Mouse (Mus musculus) CH12.LX (cell line): ENCODE results near the gene 4933416C03Rik. TPM values are rescaled to one million over a fixed set of nuclear protein-coding genes. Genes with fewer than 3 reads are reported as not detected.

Experiments used
- DNase-seq: peaks from one replicate; pipeline ENCODE4 v3.0.0-alpha.2; 2013; ENCODE audit errors: extremely low read depth
- H3K27ac ChIP-seq: 2 replicates; pipeline ENCODE4 v1.5.1; 2012; ENCODE audit warnings: low read depth, mild to moderate bottlenecking, control low read depth, moderate library complexity; ENCODE audit not compliant: insufficient read depth
- H3K27me3 ChIP-seq: replicated peaks from 2 replicates; pipeline ENCODE3; 2012; ENCODE audit warnings: inconsistent platforms
- H3K36me3 ChIP-seq, 2 experiments: replicated peaks in 1 of 2; 2 replicates each; pipeline versions ENCODE3 to v1.6.1; 2012; ENCODE audit warnings: inconsistent platforms in 1 of 2, low read length in 1 of 2, mild to moderate bottlenecking in 1 of 2, mixed read lengths in 1 of 2, moderate library complexity in 1 of 2; ENCODE audit not compliant: control insufficient read depth in 1 of 2, insufficient read depth in 1 of 2
- H3K4me1 ChIP-seq, 2 experiments: 2 replicates each; pipeline ENCODE4 v1.6.1; 2012; ENCODE audit warnings: inconsistent platforms in 1 of 2, moderate library complexity in 1 of 2; ENCODE audit not compliant: insufficient read depth in 2 of 2, control insufficient read depth in 1 of 2
- H3K4me2 ChIP-seq: 2 replicates; pipeline ENCODE4 v1.6.1; 2012; ENCODE audit warnings: low read depth, mild to moderate bottlenecking, control low read depth; ENCODE audit not compliant: poor library complexity, insufficient read depth, severe bottlenecking
- H3K4me3 ChIP-seq, 3 experiments: fragments of 150-350 bp in 1 of 3; sonication (generic) in 1 of 3; replicated peaks in 1 of 3; 2 replicates each; pipeline versions ENCODE3 to v1.5.1; 2011 to 2012; ENCODE audit warnings: low read depth in 2 of 3, low read length in 2 of 3, mild to moderate bottlenecking in 2 of 3, moderate library complexity in 2 of 3, control low read depth in 1 of 3, improper control_type of control experiment in 1 of 3, inconsistent platforms in 1 of 3, mixed read lengths in 1 of 3; ENCODE audit not compliant: poor library complexity in 1 of 3
- H3K79me2 ChIP-seq: replicated peaks from 2 replicates; pipeline ENCODE4 v1.6.1; 2012; ENCODE audit warnings: mild to moderate bottlenecking, moderate library complexity; ENCODE audit not compliant: control insufficient read depth, poor library complexity, insufficient read depth, severe bottlenecking; ENCODE audit errors: extremely low read depth
- H3K9ac ChIP-seq: 2 replicates; pipeline ENCODE4 v1.6.1; 2012; ENCODE audit warnings: low read depth, mild to moderate bottlenecking, control low read depth, moderate library complexity; ENCODE audit not compliant: insufficient read depth
- H3K9me3 ChIP-seq: replicated peaks from 2 replicates; pipeline ENCODE3; 2012; ENCODE audit warnings: low read length, inconsistent platforms, mixed read lengths
- CTCF ChIP-seq, 2 experiments: IDR thresholded peaks in 1 of 2; conservative IDR thresholded peaks in 1 of 2; 2 replicates each; pipeline ENCODE4 v1.5.1; 2011 to 2012; ENCODE audit warnings: low read depth in 2 of 2, low read length in 2 of 2, improper control_type of control experiment in 1 of 2, inconsistent platforms in 1 of 2, mild to moderate bottlenecking in 1 of 2, moderate library complexity in 1 of 2
- E2F4 ChIP-seq: IDR thresholded peaks from 2 replicates; pipeline ENCODE4 v1.6.1; 2011; ENCODE audit warnings: low read depth, low read length, improper control_type of control experiment; ENCODE audit not compliant: insufficient replicate concordance
- ETS1 ChIP-seq: conservative IDR thresholded peaks from 2 replicates; pipeline ENCODE4 v1.6.1; 2012; ENCODE audit warnings: low read depth, mild to moderate bottlenecking, inconsistent platforms, low read length, improper control_type of control experiment, moderate library complexity
- JUND ChIP-seq: conservative IDR thresholded peaks from 2 replicates; pipeline ENCODE4 v1.6.1; 2011; ENCODE audit warnings: low read depth, low read length, improper control_type of control experiment
- KAT2A ChIP-seq: IDR thresholded peaks from 2 replicates; pipeline ENCODE4 v1.6.1; 2012; ENCODE audit warnings: low read length, improper control_type of control experiment, inconsistent platforms; ENCODE audit not compliant: insufficient replicate concordance
- MXI1 ChIP-seq: IDR thresholded peaks from 2 replicates; pipeline ENCODE4 v1.6.1; 2011; ENCODE audit warnings: mild to moderate bottlenecking, low read depth, low read length, improper control_type of control experiment
- NRF1 ChIP-seq: IDR thresholded peaks from 2 replicates; pipeline ENCODE4 v1.6.1; 2014; ENCODE audit warnings: low read depth, mild to moderate bottlenecking, inconsistent platforms, low read length, improper control_type of control experiment, moderate library complexity
- PAX5 ChIP-seq: IDR thresholded peaks from 2 replicates; pipeline ENCODE4 v1.6.1; 2012; ENCODE audit warnings: low read length, inconsistent platforms, mixed read lengths
- TCF12 ChIP-seq: IDR thresholded peaks from 2 replicates; pipeline ENCODE4 v1.6.1; 2014; ENCODE audit warnings: low read depth, mild to moderate bottlenecking, inconsistent platforms, low read length, improper control_type of control experiment
- ZNF384 ChIP-seq: IDR thresholded peaks from 2 replicates; pipeline ENCODE4 v1.6.1; 2012; ENCODE audit warnings: low read depth, low read length, improper control_type of control experiment, inconsistent platforms
- dilution Hi-C: fragments of 300-500 bp; cut with MboI; formaldehyde crosslinking; loops from 2 replicates; pipeline ENCODE4 v1.14.3; 2020; ENCODE audit warnings: low sequenced_read_pairs; ENCODE audit not compliant: extremely low pct_unique_long_range_greater_than_20kb, extremely low pct_ligation_motif_present
- in situ Hi-C: fragments of 300-500 bp; cut with MboI; formaldehyde crosslinking; loops from 3 replicates; pipeline ENCODE4 v1.14.3; 2019; ENCODE audit warnings: low sequenced_read_pairs, low pct_ligation_motif_present, low pct_unique_long_range_greater_than_20kb, mixed read lengths
- polyA plus RNA-seq: library from polyadenylated mRNA; unstranded; fragments of >175 nt; gene quantifications from 2 replicates; pipeline ENCODE4 v1.2.1, GENCODE M21; 2012; ENCODE audit warnings: low read depth; ENCODE audit not compliant: insufficient read length
- total RNA-seq, 2 experiments: library from RNA; depleted of rRNA; stranded (reverse); fragments of 300-350 nt in 1 of 2; fragments of >200 nt in 1 of 2; gene quantifications; 2 replicates each; pipeline ENCODE4 v1.2.3; 2012 to 2014

The 4933416C03Rik gene
- total and polyA plus RNA-seq, 3 experiments: not detected

- H3K4me1 ChIP-seq: no peaks in the 10 kb centered on the region
- H3K27ac ChIP-seq: no peak overlapping the region
- no peak overlapping the region for H3K9ac ChIP-seq
- no peaks in the 10 kb centered on the region for H3K79me2 ChIP-seq
- no peak overlapping the region for H3K4me2 ChIP-seq
- no peak for DNase-seq
- H3K36me3 ChIP-seq: no peaks in the 10 kb centered on the region
- in situ Hi-C loops: no loop called here
- H3K9me3 ChIP-seq: peaks cover 4% of the 10 kb centered on the region
- no peak for TF ChIP-seq E2F4
- TF ChIP-seq TCF12: no peak
- dilution Hi-C loops: no loop called here
- no peaks in the 10 kb centered on the region for H3K27me3 ChIP-seq
- H3K4me3 ChIP-seq: no peak overlapping the region
Measured at GRCm38 (mm10) chr10:116112868-116113267, 849 bp downstream of the 4933416C03Rik start.

- in situ Hi-C loops: no loop called here
- TF ChIP-seq PAX5 (no peak), MXI1 (no peak)
- DNase-seq: no peak
- Histone ChIP-seq H3K79me2 (no peaks in the 10 kb centered on the region), H3K4me2 (no peak overlapping the region), H3K36me3 (no peaks in the 10 kb centered on the region), H3K9me3 (peaks cover under 1% of the 10 kb centered on the region), H3K27me3 (no peaks in the 10 kb centered on the region), H3K4me1 (peaks cover 0 to 11% of the 10 kb centered on the region in 2 experiments; a peak in 2 of 4 replicates), H3K9ac (no peak overlapping the region), H3K27ac (no peak overlapping the region), H3K4me3 (no peak overlapping the region)
- dilution Hi-C loops: no loop called here
Measured at GRCm38 (mm10) chr10:116108730-116109129, 5.0 kb downstream of the 4933416C03Rik start.

- Histone ChIP-seq H3K4me2 (no peak overlapping the region), H3K36me3 (no peaks in the 10 kb centered on the region), H3K9ac (no peak overlapping the region), H3K79me2 (no peaks in the 10 kb centered on the region), H3K4me3 (no peak overlapping the region), H3K27me3 (no peaks in the 10 kb centered on the region), H3K9me3 (no peaks in the 10 kb centered on the region), H3K4me1 (peaks cover 0 to 11% of the 10 kb centered on the region in 2 experiments; a peak in 2 of 4 replicates), H3K27ac (no peak overlapping the region)
- no peak for TF ChIP-seq JUND
- TF ChIP-seq NRF1: no peak
- TF ChIP-seq ZNF384: no peak
- TF ChIP-seq ETS1: no peak
- TF ChIP-seq CTCF (conservative IDR thresholded peaks at IDR 0.05 in 1 of 2, IDR thresholded peaks at IDR 0.05 in 1 of 2; ENCODE audit: low read depth in 2 of 2, low read length in 2 of 2): no peak
- no peak for TF ChIP-seq KAT2A
- DNase-seq: no peak
- in situ Hi-C loops (no loop called here), dilution Hi-C loops (no loop called here)
Measured at GRCm38 (mm10) chr10:116108176-116108575, 5.5 kb downstream of the 4933416C03Rik start.
